Mouse (Mus musculus) midbrain, embryonic 16.5 days (tissue): ENCODE measurements at regions not wholly inside any gene's neighbourhood (a gene's known extent, or its start where the extent isn't known, plus 50 kb on each side); places are given as distances from the start of the nearest gene placed in this dataset.

Source experiments
- ATAC-seq: fragments of 200-750 bp; cut with Nextera tagmentation; 2 replicates; pipeline ENCODE4 v1.8.0; 2017; ENCODE audit warnings: moderate TSS enrichment
- H3K27ac ChIP-seq: fragments of 300-500 bp; sonication (generic); 2 replicates; pipeline ENCODE4 v1.5.1; 2014; ENCODE audit warnings: mild to moderate bottlenecking, low read length, mixed read lengths
- H3K27me3 ChIP-seq: fragments of 300-500 bp; sonication (generic); 2 replicates; pipeline ENCODE4 v1.6.1; 2014; ENCODE audit warnings: low read depth, low read length, mixed read lengths; ENCODE audit not compliant: control insufficient read depth, insufficient read depth
- H3K36me3 ChIP-seq: fragments of 300-500 bp; sonication (generic); 2 replicates; pipeline ENCODE4 v1.6.1; 2014; ENCODE audit warnings: mild to moderate bottlenecking, low read length, moderate library complexity, mixed read lengths; ENCODE audit not compliant: control insufficient read depth, insufficient read depth
- H3K4me1 ChIP-seq: fragments of 300-500 bp; sonication (generic); 2 replicates; pipeline ENCODE4 v1.6.1; 2014; ENCODE audit warnings: mild to moderate bottlenecking, low read length, mixed read lengths; ENCODE audit not compliant: control insufficient read depth, insufficient read depth
- H3K4me2 ChIP-seq: fragments of 300-500 bp; sonication (generic); 2 replicates; pipeline ENCODE4 v1.6.1; 2014; ENCODE audit warnings: mild to moderate bottlenecking, low read length, mixed read lengths
- H3K4me3 ChIP-seq: fragments of 300-500 bp; sonication (generic); 2 replicates; pipeline ENCODE4 v1.5.1; 2014; ENCODE audit warnings: low read depth, mild to moderate bottlenecking, low read length, moderate library complexity, mixed read lengths
- H3K9ac ChIP-seq: fragments of 300-500 bp; sonication (generic); 2 replicates; pipeline ENCODE4 v1.6.1; 2014; ENCODE audit warnings: low read depth, low read length, mixed read lengths
- H3K9me3 ChIP-seq: fragments of 300-500 bp; sonication (generic); replicated peaks from 2 replicates; pipeline ENCODE4 v1.6.1; 2014; ENCODE audit warnings: mild to moderate bottlenecking, low read length, mixed read lengths; ENCODE audit not compliant: control insufficient read depth, poor library complexity, severe bottlenecking
- WGBS: fragments of 180-500 bp; shearing (Covaris S2); extraction: QIAGEN DNeasy Blood & Tissue Kit; methylation state at CpG from one replicate; pipeline ENCODE4 v1.1.7; 2014; 5-methylcytosine and 5-hydroxymethylcytosine counted together

DNA sequence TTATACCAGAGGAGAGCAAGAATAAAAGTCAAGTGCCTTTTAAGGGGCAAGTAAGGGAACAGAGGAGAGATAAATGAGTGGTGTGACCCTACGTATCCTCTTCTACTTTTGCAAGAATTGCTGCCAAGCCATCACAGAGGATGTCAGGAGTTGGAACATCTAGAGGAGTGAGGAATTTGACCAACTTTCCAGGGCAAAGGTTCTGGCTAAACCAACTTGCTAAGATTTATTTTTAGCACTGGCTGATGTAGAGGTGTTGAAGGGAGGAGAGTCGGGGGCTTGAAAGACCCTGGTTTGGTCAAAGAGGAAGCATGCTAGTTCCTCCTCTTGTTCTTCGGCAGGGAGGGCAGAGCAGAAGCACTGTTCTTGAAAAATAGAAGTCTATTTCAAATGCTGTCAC is 113.8 kb upstream of the Dcbld2 start:
- Histone ChIP-seq H3K9ac (no peak overlapping the region), H3K27ac (no peak overlapping the region), H3K4me2 (no peak overlapping the region), H3K36me3 (no peaks in the 10 kb centered on the region), H3K4me3 (no peak overlapping the region), H3K27me3 (no peaks in the 10 kb centered on the region), H3K9me3 (no peaks in the 10 kb centered on the region), H3K4me1 (no peaks in the 10 kb centered on the region)
- ATAC-seq = no peak
- WGBS = 89% methylated on average over 3 of the region's 3 CpGs

DNA sequence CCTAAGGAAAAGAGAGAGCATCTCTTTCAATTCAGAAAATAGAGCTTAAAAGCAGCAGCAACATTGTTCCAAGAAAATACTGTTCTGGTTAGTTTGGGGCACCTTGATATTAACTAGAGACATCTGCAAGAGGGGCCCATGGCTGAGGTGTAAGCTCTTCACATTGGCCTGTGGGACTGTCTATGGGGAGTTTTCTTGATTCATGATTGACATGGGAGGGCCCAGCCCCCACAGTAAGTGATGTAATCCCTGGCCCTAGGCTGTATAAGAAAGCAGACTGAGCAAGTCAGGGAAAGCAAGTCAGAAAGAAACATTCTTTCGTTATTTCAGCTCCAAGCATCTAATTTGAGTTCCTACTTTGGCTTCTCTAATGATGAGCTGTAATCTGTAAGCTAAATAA is 113.1 kb upstream of the Dcbld2 start:
- no peak overlapping the region for H3K27ac ChIP-seq
- ATAC-seq = no peak
- H3K4me2 ChIP-seq = no peak overlapping the region
- 81% methylated on average over 1 of the region's 1 CpGs for WGBS
- no peaks in the 10 kb centered on the region for H3K4me1 ChIP-seq
- no peaks in the 10 kb centered on the region for H3K36me3 ChIP-seq
- no peaks in the 10 kb centered on the region for H3K9me3 ChIP-seq
- no peak overlapping the region for H3K9ac ChIP-seq
- no peaks in the 10 kb centered on the region for H3K27me3 ChIP-seq
- H3K4me3 ChIP-seq = no peak overlapping the region

DNA sequence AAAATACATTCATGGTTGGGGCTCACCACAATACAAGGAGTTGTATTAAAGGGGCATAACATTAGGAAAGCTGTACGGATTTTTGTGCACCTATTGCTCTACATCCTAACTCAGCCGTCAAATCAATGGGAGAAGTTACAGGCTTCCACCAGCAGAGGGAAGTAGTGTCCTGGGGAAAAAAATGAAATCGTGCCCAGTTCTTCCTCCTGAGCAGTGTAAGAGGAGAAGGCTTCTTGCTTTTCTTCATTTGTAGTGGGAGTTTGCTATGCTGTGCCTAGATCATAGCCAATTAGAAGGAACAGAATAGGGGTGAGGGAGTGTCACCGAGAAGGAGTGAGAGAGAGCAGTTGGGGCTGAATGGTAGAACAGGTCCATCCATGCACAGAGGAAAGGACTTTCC is 108.7 kb upstream of the Dcbld2 start:
- Histone ChIP-seq H3K9ac (no peak overlapping the region), H3K4me3 (no peak overlapping the region), H3K4me1 (no peaks in the 10 kb centered on the region), H3K4me2 (no peak overlapping the region), H3K27ac (no peak overlapping the region), H3K9me3 (no peaks in the 10 kb centered on the region), H3K27me3 (no peaks in the 10 kb centered on the region), H3K36me3 (no peaks in the 10 kb centered on the region)
- 14% methylated on average over 4 of the region's 4 CpGs for WGBS
- ATAC-seq = peak; percentile 91

DNA sequence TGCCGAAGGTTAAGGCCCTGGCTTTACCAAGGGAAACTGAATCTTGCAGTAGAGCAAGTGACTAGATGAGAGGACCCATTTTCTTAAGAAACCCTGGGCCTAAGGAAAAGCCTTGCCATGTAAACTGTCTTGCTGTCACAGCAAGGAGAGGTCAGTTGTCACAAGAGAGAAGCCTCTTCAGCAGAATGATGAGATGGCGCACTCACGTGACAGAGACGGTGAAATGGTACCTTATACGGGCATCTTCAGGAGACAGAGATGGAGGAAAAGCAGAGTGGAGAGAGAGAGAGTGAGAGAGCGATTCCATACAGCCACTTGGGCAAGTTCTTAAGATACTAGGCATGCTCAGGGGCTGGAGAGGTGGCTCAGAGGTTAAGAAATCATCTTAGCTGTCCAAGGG is 108.1 kb upstream of the Dcbld2 start:
- no peak overlapping the region for H3K4me3 ChIP-seq
- WGBS = 90% methylated on average over 6 of the region's 6 CpGs
- no peak overlapping the region for H3K27ac ChIP-seq
- no peak overlapping the region for H3K4me2 ChIP-seq
- no peak for ATAC-seq
- H3K27me3 ChIP-seq = no peaks in the 10 kb centered on the region
- H3K9ac ChIP-seq = no peak overlapping the region
- no peaks in the 10 kb centered on the region for H3K4me1 ChIP-seq
- H3K9me3 ChIP-seq = no peaks in the 10 kb centered on the region
- no peaks in the 10 kb centered on the region for H3K36me3 ChIP-seq

DNA sequence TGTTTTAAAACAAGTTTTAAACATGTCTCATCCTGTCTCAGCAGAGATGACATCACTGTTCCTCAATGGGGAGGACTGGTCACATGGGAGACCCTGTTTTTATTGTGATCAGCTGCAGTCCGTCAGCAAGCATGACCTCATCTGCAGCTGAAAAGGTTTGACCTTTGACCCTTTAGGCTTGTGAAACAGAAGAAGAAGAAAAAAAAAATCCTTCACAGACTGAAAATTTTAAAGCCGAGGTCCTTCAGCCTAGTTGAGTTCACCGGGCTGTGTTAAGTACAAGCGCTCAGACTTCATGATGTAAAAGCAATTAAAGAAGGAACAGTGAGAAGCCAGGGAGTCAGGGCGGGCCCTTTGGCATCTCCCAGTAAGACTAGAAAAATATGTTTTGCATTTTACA is 104.7 kb upstream of the Dcbld2 start:
- H3K36me3 ChIP-seq = no peaks in the 10 kb centered on the region
- no peaks in the 10 kb centered on the region for H3K27me3 ChIP-seq
- H3K4me1 ChIP-seq = no peaks in the 10 kb centered on the region
- ATAC-seq = no peak
- no peak overlapping the region for H3K9ac ChIP-seq
- no peak overlapping the region for H3K4me3 ChIP-seq
- WGBS = 15% methylated on average over 5 of the region's 5 CpGs
- no peak overlapping the region for H3K4me2 ChIP-seq
- 0 out of 2 replicates have a peak, but pooled peaks cover 2% of the 10 kb centered on the region for H3K9me3 ChIP-seq
- H3K27ac ChIP-seq = no peak overlapping the region

DNA sequence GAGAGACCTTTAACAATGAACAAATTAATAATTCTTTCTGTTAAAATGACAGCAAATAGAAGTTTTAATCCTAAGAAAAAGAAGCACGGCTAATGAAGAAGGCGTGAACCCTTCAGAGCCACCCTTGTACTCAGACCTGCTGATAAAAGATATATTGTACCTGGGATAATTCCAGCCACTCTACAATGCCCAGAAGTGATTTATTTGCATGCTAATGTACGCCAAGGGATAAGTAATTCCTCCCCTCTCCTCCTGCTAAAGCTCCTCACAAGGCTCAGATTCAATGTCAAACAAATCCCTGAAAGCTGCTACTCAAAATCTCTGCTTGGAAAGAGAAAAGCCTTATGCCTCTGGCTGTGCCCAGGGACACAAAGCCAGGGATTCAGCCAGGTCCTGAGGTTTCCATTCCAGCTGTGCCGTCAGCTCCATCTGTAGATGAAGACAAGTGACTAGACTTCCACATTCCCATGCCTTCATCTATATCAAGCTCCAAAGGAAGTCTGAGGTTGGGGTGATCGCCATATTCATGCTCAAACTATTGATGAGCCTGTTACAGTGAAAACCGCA is 91.3 kb upstream of the Dcbld2 start:
- WGBS = 33% methylated on average over 6 of the region's 6 CpGs
- Histone ChIP-seq H3K9ac (no peak overlapping the region), H3K36me3 (no peaks in the 10 kb centered on the region), H3K9me3 (no peaks in the 10 kb centered on the region), H3K4me2 (no peak overlapping the region), H3K4me3 (no peak overlapping the region), H3K27me3 (no peaks in the 10 kb centered on the region), H3K4me1 (no peaks in the 10 kb centered on the region), H3K27ac (no peak overlapping the region)
- ATAC-seq = peak; percentile 64

DNA sequence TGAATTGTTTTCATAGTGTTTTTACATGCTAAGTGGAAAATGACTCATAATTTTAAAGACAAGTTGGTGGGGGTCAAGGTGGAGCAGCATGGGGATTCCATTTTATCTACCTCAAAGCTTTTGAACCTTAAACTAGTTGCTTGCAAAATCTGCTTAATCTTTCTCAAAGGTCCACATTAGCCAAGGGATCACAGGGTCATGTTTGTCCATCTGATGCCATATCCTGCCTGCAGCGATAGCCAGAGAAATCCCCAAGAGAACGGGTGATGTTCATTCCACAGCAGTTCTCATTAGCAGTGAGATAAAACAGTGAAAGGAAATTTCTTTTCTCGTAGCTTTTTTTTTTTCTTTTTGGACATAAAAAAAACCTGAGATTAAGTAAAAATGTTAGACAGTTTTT is 77.2 kb upstream of the Dcbld2 start:
- H3K36me3 ChIP-seq = no peaks in the 10 kb centered on the region
- H3K9ac ChIP-seq = no peak overlapping the region
- WGBS = 81% methylated on average over 3 of the region's 3 CpGs
- no peaks in the 10 kb centered on the region for H3K27me3 ChIP-seq
- H3K4me2 ChIP-seq = no peak overlapping the region
- no peak overlapping the region for H3K4me3 ChIP-seq
- H3K4me1 ChIP-seq = no peaks in the 10 kb centered on the region
- H3K9me3 ChIP-seq = no peaks in the 10 kb centered on the region
- H3K27ac ChIP-seq = no peak overlapping the region
- no peak for ATAC-seq

DNA sequence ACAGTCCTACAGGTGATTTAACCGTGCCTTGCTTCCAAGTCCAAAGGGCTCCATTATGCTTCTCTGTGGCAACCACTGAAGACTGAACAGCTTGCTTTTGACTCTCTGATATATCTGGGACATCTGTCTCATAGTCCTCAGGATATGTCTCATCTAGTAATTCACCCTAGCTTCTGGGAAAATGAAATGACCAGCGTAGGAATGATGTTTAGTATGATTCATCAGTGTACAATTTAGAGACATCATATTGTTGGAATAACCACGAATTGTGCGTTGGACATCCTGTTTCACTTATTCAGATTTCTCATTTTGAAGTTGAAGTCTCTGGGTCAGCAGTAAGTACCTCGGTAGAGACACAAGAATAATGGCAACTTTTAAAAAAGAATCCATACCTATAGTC is 64.3 kb upstream of the Dcbld2 start:
- Histone ChIP-seq H3K9me3 (no peaks in the 10 kb centered on the region), H3K27ac (no peak overlapping the region), H3K9ac (no peak overlapping the region), H3K4me2 (no peak overlapping the region), H3K36me3 (no peaks in the 10 kb centered on the region), H3K4me3 (no peak overlapping the region), H3K27me3 (no peaks in the 10 kb centered on the region), H3K4me1 (no peaks in the 10 kb centered on the region)
- 94% methylated on average over 5 of the region's 5 CpGs for WGBS
- ATAC-seq = no peak

DNA sequence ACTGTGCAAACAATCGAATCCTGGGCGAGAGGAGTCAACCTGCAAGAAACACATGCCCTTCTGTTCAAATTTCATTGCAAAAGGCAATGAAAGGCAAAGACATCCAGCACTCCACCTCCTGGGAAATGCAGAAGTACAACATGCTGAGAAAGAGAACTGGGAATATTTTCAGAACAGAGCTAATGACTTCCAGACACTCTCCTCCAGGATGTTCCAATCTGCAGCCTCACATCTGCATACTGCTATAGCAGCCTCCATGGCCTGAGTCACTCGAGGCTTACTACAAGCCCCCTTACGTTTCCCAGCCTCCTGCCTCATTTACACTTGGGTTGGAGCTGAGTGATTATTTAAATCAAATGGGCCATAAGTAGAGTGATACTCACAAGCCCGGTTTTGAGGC is 58.9 kb upstream of the Dcbld2 start:
- Histone ChIP-seq H3K27me3 (no peaks in the 10 kb centered on the region), H3K27ac (no peak overlapping the region), H3K9ac (no peak overlapping the region), H3K4me1 (no peaks in the 10 kb centered on the region), H3K4me3 (no peak overlapping the region), H3K9me3 (no peaks in the 10 kb centered on the region), H3K4me2 (no peak overlapping the region), H3K36me3 (no peaks in the 10 kb centered on the region)
- ATAC-seq = no peak
- WGBS = 52% methylated on average over 5 of the region's 5 CpGs

DNA sequence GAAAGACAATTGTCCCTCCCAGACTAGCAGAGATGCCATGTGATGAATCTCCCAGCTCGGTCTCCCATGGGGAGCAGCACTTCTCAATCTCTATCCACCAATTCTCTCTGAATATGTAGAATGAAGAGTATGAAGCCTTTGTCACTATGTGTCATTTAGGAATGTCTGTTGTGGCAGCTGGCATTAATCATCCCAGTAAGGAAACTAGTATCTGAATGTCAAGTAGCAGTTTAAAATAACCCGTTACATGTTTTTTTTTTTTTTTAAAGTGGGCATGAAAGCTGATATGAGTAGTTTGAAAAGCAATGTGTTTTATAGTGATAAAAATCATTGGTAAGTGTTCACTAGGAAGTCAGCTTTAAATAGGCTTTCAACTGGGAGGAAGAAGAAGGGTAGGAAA is 58.4 kb upstream of the Dcbld2 start:
- H3K27ac ChIP-seq = no peak overlapping the region
- WGBS = 69% methylated on average over 2 of the region's 2 CpGs
- no peak overlapping the region for H3K9ac ChIP-seq
- no peak overlapping the region for H3K4me3 ChIP-seq
- H3K9me3 ChIP-seq = no peaks in the 10 kb centered on the region
- H3K27me3 ChIP-seq = no peaks in the 10 kb centered on the region
- H3K4me2 ChIP-seq = no peak overlapping the region
- H3K36me3 ChIP-seq = no peaks in the 10 kb centered on the region
- H3K4me1 ChIP-seq = no peaks in the 10 kb centered on the region
- ATAC-seq = no peak
